Mouse (Mus musculus) ES-E14 (cell line): ENCODE measurements at regions not wholly inside any gene's neighbourhood (a gene's known extent, or its start where the extent isn't known, plus 50 kb on each side); places are given as distances from the start of the nearest gene placed in this dataset.

Experiments used
- MAFK ChIP-seq: IDR thresholded peaks from 2 replicates; pipeline ENCODE4 v1.6.1; 2014; ENCODE audit warnings: mild to moderate bottlenecking, low read depth, low read length, inconsistent platforms; ENCODE audit not compliant: insufficient read depth
- ZNF384 ChIP-seq: IDR thresholded peaks from 2 replicates; pipeline ENCODE4 v1.6.1; 2012; ENCODE audit warnings: low read depth, low read length, inconsistent platforms

GRCm38 (mm10) chr10:31229078-31229477, 84.1 kb upstream of the Hddc2 start:
- TF ChIP-seq ZNF384 = no peak
- TF ChIP-seq MAFK = no peak
